Mouse (Mus musculus): ENCODE data around the gene Dcdc2b.

Gene Dcdc2b

DNA sequence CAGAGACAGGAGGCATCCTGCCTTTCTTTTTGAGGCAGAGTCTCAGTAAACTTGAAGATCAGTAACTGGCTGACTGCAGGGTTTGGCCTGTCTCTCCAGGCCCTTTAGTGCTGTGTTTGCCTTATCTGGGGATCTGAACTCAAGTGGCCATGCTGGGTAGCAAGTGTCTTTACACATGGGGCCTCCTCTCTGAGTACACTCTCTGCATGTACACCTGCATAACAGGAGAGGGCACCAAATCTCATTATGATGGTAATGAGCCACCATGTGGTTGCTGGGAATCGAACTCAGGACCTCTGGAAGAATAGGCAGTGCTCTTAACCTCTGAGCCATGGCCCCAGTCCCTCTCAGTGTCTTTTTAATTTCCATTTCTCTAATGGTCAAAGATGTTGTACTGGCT, 31.8 kb downstream of the Dcdc2b start:
- no peak for DNase-seq (ENCODE audit: extremely low read depth, insufficient read length, low spot score)

DNA sequence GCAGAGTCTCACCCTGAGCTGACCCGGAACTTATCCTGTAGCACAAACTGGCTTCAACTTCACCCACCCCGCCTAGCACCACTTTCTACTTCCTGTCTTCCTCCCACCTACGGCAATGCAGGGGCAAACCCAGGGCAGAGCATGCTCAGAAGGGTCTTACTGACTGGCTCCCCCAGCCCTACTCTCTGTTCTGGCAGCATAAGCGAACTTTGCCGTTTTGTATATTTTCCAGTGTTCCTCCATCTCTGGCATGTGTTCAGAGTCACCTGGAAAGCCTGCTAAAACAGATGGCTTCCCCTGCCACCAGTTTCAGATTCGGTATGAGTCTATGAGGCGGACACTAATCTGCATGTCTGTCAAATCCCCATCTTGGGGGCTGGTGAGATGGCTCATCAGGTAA, 33.7 kb downstream of the Dcdc2b start:
- no peak for DNase-seq (ENCODE audit: extremely low read depth, insufficient read length, low spot score)

DNA sequence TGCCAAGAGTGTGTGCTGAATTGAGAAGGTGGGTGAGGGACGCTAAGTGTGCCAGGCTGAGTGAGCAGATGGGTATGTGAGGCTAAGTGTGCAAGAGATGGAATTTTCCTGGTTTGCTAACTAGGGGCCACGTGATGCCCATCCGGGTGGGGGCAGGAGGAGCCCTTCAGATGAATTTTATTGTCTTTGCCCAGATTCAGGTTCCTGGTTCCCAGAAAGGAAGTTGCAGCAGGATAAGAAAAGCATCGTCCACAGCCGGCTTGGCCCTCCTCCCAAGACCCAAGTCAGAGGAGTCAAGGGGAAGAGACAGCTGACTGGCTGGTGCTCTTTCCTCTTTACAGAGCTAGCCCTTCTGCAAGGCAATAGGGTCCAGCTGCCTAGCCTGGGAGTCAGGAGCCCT, 35.6 kb downstream of the Dcdc2b start, which contains the start of gene Fam167b:
Gene Fam167b (minus strand): TSS at position 84 of the 400 bp plus-strand sequence.
- DNase-seq (ENCODE audit: extremely low read depth, insufficient read length, low spot score) = no peak

DNA sequence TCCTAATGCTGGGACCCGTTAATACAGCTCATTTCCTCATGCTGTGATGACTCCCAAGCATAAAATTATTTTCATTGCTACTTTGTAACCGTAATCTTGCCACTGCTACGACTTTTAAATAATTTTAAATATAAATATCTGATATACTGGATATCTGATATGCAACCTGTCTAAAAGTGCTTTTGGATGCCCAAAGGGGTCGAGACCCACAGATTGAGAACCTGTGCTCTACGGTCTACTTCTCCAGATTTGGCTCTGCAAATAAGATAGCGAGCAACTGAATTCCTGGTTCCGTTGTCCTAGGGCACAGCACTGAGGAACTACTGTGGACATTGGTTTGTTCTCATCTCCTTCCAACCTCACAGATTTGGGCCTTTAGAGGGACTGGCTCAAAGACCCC, 36.4 kb downstream of the Dcdc2b start:
- no peak for DNase-seq (ENCODE audit: extremely low read depth, insufficient read length, low spot score)

DNA sequence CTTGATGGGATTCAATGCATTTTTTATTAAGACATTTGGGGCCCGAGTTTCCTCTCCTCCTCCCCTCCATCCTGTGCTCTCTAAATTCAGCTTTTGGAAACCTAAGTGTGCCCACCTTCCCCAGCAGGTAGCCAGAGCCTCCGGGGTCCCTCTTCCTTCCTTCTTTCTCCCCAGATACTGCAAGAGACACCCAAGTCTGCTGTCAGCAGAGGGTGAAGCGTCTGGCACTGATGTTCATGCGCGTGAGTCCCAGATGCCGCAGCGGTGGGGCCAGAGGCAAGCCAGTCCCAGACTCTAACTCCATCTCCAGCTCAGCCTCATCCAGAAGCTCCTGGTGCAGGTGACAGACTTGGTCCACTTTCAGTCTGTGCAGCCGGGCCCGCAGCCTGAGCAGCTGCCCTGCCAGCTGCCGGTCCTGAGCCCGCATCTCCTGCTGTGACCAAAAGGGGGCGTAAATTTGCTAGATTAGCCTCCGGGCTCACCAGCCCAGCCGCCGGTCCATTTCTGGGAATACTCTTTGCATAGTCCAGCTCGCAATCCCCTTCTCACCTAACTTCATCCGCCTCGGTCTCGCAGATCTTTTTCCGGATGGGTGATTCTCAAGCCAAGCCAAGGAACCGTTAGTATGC, 37.1 kb downstream of the Dcdc2b start:
- peak; percentile 21 for DNase-seq (ENCODE audit: extremely low read depth, insufficient read length, low spot score)

DNA sequence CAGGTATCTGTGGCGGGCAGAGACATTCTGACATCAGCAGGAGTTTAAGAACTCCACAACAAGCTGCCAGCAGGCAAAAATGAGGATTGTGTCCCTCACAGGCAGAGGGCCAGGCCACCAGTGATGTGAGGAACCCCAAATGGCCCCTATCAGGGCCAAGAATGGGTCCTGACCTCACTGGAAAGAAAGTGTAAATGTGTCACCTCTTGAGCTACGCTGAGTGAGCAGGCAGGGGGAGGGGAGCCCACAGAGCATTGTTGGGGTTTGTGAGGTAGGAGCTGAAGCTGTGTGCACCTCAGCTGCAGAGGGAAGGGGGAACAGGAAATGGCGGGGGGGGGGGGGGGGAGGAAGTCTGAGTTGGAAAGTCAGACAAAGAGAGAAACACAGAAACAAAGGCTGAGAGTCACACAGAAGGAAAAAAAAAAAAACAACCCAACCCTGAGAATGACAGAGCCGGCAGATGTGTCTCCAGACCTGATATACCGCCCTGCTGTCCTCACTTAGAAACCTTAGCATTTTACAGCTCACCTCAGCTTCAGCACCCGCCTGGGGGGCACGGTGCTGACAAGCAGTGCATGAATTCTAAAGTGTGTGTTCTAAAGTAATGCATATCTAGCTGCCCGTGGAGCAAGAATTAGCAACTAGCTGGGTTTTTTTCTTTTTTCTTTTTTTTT, 38.7 kb downstream of the Dcdc2b start:
- DNase-seq (ENCODE audit: extremely low read depth, insufficient read length, low spot score) = no peak

DNA sequence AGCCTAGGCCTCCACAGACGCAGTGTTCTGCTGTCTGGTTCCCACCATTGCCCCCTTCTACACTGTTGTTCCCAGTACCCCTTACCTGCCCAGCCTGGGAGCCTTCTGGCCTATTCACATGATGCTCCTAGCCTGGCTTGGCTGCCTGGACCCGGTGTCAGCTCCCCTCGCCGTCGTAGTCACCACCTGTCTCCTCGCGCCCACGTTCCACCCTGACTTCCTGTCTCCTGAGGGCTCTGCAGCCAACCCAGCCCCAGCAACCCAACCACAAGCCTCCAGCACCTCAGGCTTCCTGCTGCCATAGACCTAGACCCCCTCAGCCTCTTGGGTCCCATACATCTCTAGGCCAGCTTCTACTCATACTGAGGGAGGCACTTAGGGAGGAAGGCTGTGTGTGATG, 40.6 kb downstream of the Dcdc2b start, which contains the start of gene Lck:
Gene Lck (minus strand): TSS at position 212 of the 400 bp plus-strand sequence.
- no peak for DNase-seq (ENCODE audit: extremely low read depth, insufficient read length, low spot score)

DNA sequence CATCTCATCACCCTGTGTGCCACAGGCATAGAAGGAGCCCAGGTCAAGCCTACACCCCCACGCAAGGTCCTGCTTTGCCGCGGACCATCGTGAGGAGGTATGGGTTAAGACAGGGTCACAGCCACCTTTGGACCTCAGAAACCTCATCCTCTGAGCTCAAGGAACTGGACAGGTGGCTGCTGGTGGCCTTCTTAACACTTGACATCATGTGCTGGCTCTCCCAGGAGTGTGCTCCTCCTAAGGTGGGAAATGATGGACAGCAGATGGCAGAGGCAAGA, 41.0 kb downstream of the Dcdc2b start:
- no peak for DNase-seq (ENCODE audit: extremely low read depth, insufficient read length, low spot score)

DNA sequence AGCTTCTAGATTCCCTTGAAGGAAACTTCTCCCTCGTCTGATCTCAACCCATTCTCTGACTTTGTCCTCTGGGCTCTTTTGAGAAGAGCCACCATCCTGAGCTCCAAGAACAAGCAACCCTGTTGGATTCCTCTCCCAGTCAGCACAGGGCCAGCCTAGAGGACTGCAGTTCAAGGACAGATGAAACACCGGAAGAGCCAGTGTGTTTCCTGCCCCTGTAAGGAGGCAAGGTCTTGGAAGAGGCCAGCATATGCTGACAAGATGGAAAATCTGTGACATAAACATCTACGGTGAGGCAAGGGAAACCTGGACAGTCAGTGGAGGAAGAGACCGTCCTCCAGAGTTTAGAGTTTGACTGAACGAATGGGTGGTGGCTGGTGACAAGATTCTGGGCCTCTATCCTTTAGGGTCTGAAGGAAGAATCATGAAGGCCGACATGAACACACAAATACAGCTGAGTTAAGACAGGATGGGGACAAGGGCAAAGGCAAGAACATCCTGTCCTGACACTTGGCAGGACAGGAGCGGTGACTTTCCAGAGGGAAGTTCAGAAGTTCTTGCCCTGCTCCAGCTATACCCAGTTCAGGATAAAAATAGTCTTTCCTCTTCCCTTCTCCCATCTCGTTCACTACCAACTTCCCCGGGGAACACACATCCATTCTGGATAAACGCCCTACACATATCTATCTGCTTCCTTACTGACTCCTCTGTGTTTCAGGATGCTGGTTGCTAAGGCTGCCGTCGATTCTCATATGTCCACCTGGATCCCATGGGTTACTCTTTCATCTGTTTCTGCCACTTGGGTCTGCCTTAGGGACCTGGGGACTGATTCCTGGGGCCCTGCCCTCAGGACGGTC, 41.6 kb downstream of the Dcdc2b start:
- no peak for DNase-seq (ENCODE audit: extremely low read depth, insufficient read length, low spot score)

DNA sequence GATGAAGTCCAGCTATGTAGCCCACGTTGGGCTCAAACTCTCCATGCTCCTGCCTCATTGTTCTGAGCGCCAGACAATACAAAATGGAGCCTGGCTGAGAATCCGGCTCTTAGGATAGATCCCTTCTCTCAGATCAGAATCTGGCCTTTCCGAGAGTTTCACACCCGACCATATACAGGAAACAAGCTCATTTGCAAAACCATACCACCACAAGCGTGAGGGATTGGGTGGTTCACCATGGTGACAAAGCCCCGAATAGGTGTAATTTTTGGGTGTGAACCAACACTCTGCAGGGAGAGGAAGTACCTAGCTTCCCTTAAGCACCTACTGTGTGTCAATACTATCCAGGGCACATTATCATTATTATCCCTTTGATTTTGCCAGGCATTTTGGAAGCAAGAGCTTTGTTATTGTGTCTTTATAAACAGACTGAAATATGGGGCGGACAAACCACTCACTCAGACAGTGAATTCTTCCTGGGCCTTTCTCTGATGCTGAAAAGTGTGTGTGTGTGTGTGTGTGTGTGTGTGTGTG, 42.4 kb downstream of the Dcdc2b start:
- DNase-seq (ENCODE audit: extremely low read depth, insufficient read length, low spot score) = no peak

DNA sequence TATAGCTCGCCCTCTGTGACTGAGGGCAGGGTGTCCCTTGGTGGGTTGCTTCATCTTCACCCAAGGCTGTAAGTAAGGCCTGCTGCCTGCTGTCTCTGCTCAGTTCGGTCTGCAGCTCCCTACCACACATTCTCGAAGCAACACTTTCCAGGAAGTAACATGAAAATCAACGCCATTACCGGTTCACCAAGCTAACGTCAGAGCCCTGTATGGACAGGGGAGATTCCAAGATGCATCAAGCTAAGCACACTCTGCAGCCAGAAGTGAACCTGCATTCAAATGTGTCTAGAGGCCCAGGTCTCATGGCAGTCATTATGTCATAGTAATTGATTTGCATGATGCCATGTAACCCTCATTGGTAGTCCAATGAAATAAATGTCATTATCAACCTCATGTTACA, 44.0 kb downstream of the Dcdc2b start:
- DNase-seq (ENCODE audit: extremely low read depth, insufficient read length, low spot score) = no peak

DNA sequence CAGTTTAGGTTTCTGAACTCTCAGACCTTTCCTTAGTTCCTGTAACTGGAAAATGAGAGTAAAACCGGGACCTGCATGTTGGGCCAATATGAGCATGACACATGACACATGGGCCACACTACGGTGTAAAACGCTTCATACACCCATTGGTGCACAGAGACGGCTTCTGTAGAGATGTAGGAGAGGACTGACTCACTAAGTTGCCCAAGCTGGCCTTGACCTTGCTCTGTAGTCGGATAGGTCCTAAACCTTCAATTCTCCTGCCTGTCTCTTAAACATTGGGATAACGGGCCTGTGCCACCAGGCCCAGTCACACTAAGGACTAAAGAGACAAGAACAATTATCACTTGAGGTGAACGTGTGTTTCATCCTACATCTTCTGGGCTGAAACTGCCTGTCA, 45.7 kb downstream of the Dcdc2b start:
- no peak for DNase-seq (ENCODE audit: extremely low read depth, insufficient read length, low spot score)

DNA sequence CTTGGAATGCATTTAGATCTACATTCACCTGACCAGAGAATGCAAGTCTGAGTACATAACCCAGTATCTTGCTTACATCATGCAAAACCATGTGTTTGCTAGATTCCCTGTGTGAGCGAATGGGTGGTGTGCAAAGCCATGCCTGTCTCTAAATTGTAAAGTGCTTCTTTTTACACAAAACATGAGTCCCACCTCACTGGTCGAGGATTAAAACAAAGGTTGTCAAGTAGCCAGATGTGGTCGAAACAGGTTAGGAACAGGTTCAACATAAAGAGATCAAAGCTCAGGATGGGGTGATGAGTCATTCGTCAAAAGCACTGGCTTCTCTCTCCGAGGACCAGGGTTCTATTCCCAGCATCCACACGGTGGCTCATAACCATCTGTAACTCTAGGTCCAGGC, 48.9 kb downstream of the Dcdc2b start:
- no peak for DNase-seq (ENCODE audit: extremely low read depth, insufficient read length, low spot score)

DNA sequence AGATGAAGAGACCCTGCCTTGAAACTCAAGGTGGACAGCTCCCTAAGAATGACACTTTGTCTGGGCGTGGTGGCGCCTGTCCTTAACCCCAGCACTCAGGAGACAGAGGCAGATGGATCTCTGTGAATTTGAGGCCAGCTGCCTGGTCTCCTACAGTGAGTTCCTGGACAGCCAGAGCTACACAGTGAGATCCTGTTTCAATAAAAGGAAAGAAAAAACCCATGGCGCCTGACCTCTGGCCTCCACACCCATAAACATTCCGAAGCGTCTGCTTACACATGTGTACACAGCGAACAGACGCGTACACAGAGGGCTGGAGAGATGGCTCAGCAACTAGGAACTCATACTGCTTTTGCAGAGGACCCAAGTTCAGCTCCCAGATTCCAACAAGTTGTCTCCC, 50.3 kb downstream of the Dcdc2b start:
- no peak for DNase-seq (ENCODE audit: extremely low read depth, insufficient read length, low spot score)

DNA sequence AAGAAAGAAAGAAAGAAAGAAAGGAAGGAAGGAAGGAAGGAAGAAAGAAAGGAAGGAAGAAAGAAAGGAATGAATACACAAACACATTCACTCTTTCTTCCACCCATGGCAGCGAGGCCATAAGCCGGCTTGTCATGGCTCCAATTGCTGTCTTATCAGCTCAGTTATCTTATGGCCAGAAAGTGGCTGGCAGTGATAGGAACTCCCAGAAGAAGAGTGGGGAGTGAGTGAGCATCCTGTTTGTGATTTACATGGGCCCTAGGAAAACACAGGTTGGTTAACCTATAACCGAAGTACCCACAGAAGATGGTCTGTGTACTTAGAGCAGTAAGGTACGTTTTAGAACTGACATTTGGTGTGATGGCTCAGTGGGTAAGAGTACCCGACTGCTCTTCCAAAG, 52.9 kb downstream of the Dcdc2b start:
- DNase-seq (ENCODE audit: extremely low read depth, insufficient read length, low spot score) = no peak
